10 mouse cellular contexts compared by ENCODE assay signal in the genomic region with DNA sequence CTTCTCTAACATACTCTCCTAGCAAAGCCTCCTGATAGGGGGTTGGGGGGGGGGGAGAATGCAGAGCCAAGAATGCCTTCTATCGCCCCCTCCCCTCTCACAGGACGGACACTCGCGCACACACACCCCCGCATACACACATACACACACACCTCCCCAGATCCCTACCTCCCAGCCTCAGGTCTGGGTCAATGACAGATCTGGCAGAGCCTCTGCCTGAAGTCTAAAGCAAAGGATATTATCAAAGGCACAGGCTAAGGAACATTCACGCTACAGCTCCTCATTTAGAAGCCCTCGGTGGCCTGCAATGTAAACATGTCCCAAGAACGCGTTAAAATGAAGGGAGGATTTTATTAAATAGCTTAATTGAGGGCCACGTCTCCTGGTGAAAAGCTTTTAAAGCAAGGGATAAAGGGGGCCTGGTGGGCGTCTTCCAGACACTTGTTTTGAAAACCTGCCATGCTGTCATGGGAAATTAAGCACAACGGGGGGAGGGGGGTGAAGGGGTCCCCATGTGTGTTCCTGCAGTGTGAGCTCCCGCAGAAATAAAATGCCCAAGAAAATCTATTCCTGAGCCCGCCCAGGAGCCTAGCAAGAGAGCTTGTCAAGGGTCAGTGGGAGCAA. TPM values are rescaled to one million over a fixed set of nuclear protein-coding genes. Genes with fewer than 3 reads are reported as not detected.
DNase-seq lines count a peak whose midpoint lies in the region; ATAC-seq and TF ChIP-seq lines count a peak whose summit lies in the region.
"Had no signal": no experiment of that assay in that cellular context is flagged by ENCODE, and none has a peak within 500 bp of the region (broad histone marks: within the 10 kb centered on the region; RNA-seq: fewer than 3 reads in every experiment).

No protein-coding gene starts in this region.

- DNase-seq in embryo, embryonic 10.5 days (ENCODE audit: low spot score) = peak; percentile 58
- DNase-seq in embryo, embryonic 10 days (ENCODE audit: low spot score) = no peak
- no peak for DNase-seq in kidney, adult 8-10 months
- peak; percentile 57 for DNase-seq in embryonic facial prominence, embryonic 11.5 days (ENCODE audit: low spot score)
- DNase-seq in limb, embryonic 14.5 days (ENCODE audit: low spot score) = no peak
- no peak for DNase-seq in frontal cortex, postnatal 10 days (ENCODE audit: low spot score in 2 of 2)
- DNase-seq: spleen, adult 18-20 months had no signal

- no peak overlapping the region; the same call in 1 of the 2 replicates for H3K9ac ChIP-seq in kidney, embryonic 14.5 days (ENCODE audit: low read depth, low read length)
- H3K9ac ChIP-seq in embryonic facial prominence, embryonic 11.5 days (replicated peaks; ENCODE audit: low read length) = peak overlapping the region; percentile 18; the same call in 1 of the 2 replicates
- H3K9ac ChIP-seq in limb, embryonic 14.5 days (ENCODE audit: low read depth, low read length, severe bottlenecking) = 0 out of 2 replicates have a peak overlapping the region, but pooled peaks have one; percentile 25

- no peak overlapping the region for H3K4me3 ChIP-seq in kidney, embryonic 14.5 days (ENCODE audit: low read length)
- no peak overlapping the region for H3K4me3 ChIP-seq in embryonic facial prominence, embryonic 11.5 days (ENCODE audit: low read depth, low read length)
- no peak overlapping the region for H3K4me3 ChIP-seq in limb, embryonic 14.5 days (replicated peaks; ENCODE audit: low read length)

- WGBS in kidney, embryonic 14.5 days = 9% methylated on average over 14 of the region's 14 CpGs
- 11% methylated on average over 14 of the region's 14 CpGs for WGBS in embryonic facial prominence, embryonic 11.5 days
- 16% methylated on average over 14 of the region's 14 CpGs for WGBS in limb, embryonic 14.5 days

- peaks cover 37% of the 10 kb centered on the region for H3K4me1 ChIP-seq in kidney, embryonic 14.5 days (ENCODE audit: control insufficient read depth, insufficient read depth, low read length)
- peaks cover 12% of the 10 kb centered on the region for H3K4me1 ChIP-seq in embryonic facial prominence, embryonic 11.5 days (ENCODE audit: control insufficient read depth, insufficient read depth, low read length)
- peaks cover 25% of the 10 kb centered on the region for H3K4me1 ChIP-seq in limb, embryonic 14.5 days (ENCODE audit: control insufficient read depth, insufficient read depth, low read length)

- H3K36me3 ChIP-seq in kidney, embryonic 14.5 days (ENCODE audit: control insufficient read depth, insufficient read depth, low read length) = no peaks in the 10 kb centered on the region
- no peaks in the 10 kb centered on the region for H3K36me3 ChIP-seq in embryonic facial prominence, embryonic 11.5 days (replicated peaks; ENCODE audit: control insufficient read depth, insufficient read depth, low read depth, low read length)
- no peaks in the 10 kb centered on the region for H3K36me3 ChIP-seq in limb, embryonic 14.5 days (ENCODE audit: control insufficient read depth, insufficient read depth, low read length)

- H3K4me2 ChIP-seq in kidney, embryonic 14.5 days (replicated peaks; ENCODE audit: low read depth, low read length) = peak overlapping the region; percentile 6
- no peak overlapping the region for H3K4me2 ChIP-seq in embryonic facial prominence, embryonic 11.5 days (ENCODE audit: low read depth, low read length)
- H3K4me2 ChIP-seq in limb, embryonic 14.5 days (replicated peaks; ENCODE audit: low read depth, low read length, severe bottlenecking) = 0 out of 2 replicates have a peak overlapping the region, but pooled peaks have one; percentile 15

- ATAC-seq in kidney, embryonic 14.5 days (ENCODE audit: low FRiP score, low TSS enrichment) = 0 out of 2 replicates have a peak, but pooled peaks have one; percentile 24
- no peak for ATAC-seq in embryonic facial prominence, embryonic 11.5 days (replicated peaks; ENCODE audit: insufficient number of reproducible peaks, low FRiP score, low TSS enrichment, low read depth)
- no peak for ATAC-seq in limb, embryonic 14.5 days (ENCODE audit: low FRiP score, low read depth)
- no peak for ATAC-seq in cerebellum, adult (ENCODE audit: insufficient number of reproducible peaks, low FRiP score, low TSS enrichment)

- H3K9me3 ChIP-seq in kidney, embryonic 14.5 days (ENCODE audit: control insufficient read depth, low read length) = peaks cover 4% of the 10 kb centered on the region; the same call in 1 of the 2 replicates
- no peaks in the 10 kb centered on the region for H3K9me3 ChIP-seq in embryonic facial prominence, embryonic 11.5 days (replicated peaks; ENCODE audit: control insufficient read depth, low read length)
- no peaks in the 10 kb centered on the region for H3K9me3 ChIP-seq in limb, embryonic 14.5 days (ENCODE audit: control insufficient read depth, low read length)

- no peak for TF ChIP-seq POLR2A in limb, embryonic 14.5 days (IDR thresholded peaks at IDR 0.05; ENCODE audit: borderline replicate concordance, extremely low read depth, insufficient read depth, insufficient read length)

- no peaks in the 10 kb centered on the region for H3K27me3 ChIP-seq in kidney, embryonic 14.5 days (ENCODE audit: control insufficient read depth, insufficient read depth, low read length)
- no peaks in the 10 kb centered on the region for H3K27me3 ChIP-seq in embryonic facial prominence, embryonic 11.5 days (ENCODE audit: control insufficient read depth, insufficient read depth, low read length)
- no peaks in the 10 kb centered on the region for H3K27me3 ChIP-seq in limb, embryonic 14.5 days (ENCODE audit: control insufficient read depth, insufficient read depth, low read length)

- H3K27ac ChIP-seq in kidney, embryonic 14.5 days (ENCODE audit: low read depth, low read length) = peak overlapping the region; percentile 56; the same call in 1 of the 2 replicates
- peak overlapping the region; percentile 1; the same call in 1 of the 2 replicates for H3K27ac ChIP-seq in embryonic facial prominence, embryonic 11.5 days (replicated peaks; ENCODE audit: low read depth, low read length)
- H3K27ac ChIP-seq in limb, embryonic 14.5 days (replicated peaks; ENCODE audit: low read depth, low read length) = no peak overlapping the region
- H3K27ac ChIP-seq: macrophage had no signal

RNA-seq across cellular contexts. Expression of gene Cgnl1, which starts 10.8 kb away (rescaled TPM):
- polyA plus RNA-seq in kidney, embryonic 14.5 days (2014; fragmentation: Nextera tagmentation; extraction: Ambion mirVana) = 19.3 and 24.2 TPM in 2 replicates
- polyA plus RNA-seq in embryonic facial prominence, embryonic 11.5 days (2014; fragmentation: Nextera tagmentation; extraction: Ambion mirVana) = 5.4 and 6.1 TPM in 2 replicates
- 11.6 and 14.3 TPM in 2 replicates for polyA plus RNA-seq in limb, embryonic 14.5 days (2012; rRNA removed)
- 11.8 and 12.8 TPM in 2 replicates for polyA plus RNA-seq in limb, embryonic 14.5 days (2014; fragmentation: Nextera tagmentation; extraction: Ambion mirVana)

Comparison
In these comparisons a context has a peak if more than half of its experiments do, and no peak if none do; other contexts are left out.
1. DNase-seq: peak in embryo, embryonic 10.5 days (single experiment) and embryonic facial prominence, embryonic 11.5 days (single experiment); none in embryo, embryonic 10 days (single experiment), kidney, adult 8-10 months (0 of 2), limb, embryonic 14.5 days (single experiment) and frontal cortex, postnatal 10 days (0 of 2).